Mouse (Mus musculus): Measurements from ENCODE around the gene Slc38a7. TPM values are rescaled to one million over a fixed set of nuclear protein-coding genes. Genes with fewer than 3 reads are reported as not detected.
A peak's percentile ranks its signal among the peaks of the same experiment; 100 is the strongest.

Gene Slc38a7
- polyA plus RNA-seq, 1 experiment, result 25.4 TPM

DNA sequence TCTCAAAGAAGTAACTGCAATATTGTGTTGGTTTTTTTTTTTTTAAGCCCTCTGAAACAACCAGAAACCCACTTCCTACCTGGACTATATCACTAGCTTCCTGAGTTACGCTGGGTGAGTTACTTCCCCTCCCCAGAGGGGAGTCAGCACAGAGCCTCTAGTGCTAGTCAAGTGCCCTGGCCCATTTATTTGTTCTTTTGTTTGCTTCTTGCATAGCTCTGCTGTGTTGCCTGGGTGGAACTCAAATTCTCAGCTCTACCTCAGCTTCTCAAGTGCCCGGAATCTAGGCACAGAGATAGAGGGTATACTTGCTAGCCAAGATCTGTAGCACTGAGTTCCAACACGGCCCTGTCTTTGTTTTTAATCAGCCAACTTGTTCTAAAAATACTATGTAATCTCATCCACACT is 43.2 kb downstream of the Slc38a7 start:
- Histone ChIP-seq H3K27me3 (ENCODE audit: control insufficient read depth, insufficient read depth, low read length) (no peaks in the 10 kb centered on the region), H3K4me1 (ENCODE audit: control insufficient read depth, insufficient read depth, low read length) (peaks cover 4% of the 10 kb centered on the region; the same call in 1 of the 2 replicates), H3K27ac (ENCODE audit: insufficient read depth, low read length) (no peak overlapping the region), H3K4me3 (replicated peaks; ENCODE audit: insufficient read depth, low read depth, low read length) (no peak overlapping the region)
- DNase-seq, result no peak
- WGBS, result 49% methylated on average over 3 of the region's 3 CpGs
- TF ChIP-seq POLR2A (IDR thresholded peaks at IDR 0.05; ENCODE audit: borderline replicate concordance, insufficient read depth, low read length) (no peak), CTCF (IDR thresholded peaks at IDR 0.05; ENCODE audit: borderline replicate concordance, insufficient read depth, low read depth, low read length) (no peak)

GRCm38 (mm10) chr8:95809116-95809515 is 44.2 kb downstream of the Slc38a7 start:
- Histone ChIP-seq H3K4me1 (ENCODE audit: control insufficient read depth, insufficient read depth, low read length) (peaks cover 4% of the 10 kb centered on the region; the same call in 1 of the 2 replicates), H3K27me3 (ENCODE audit: control insufficient read depth, insufficient read depth, low read length) (no peaks in the 10 kb centered on the region), H3K4me3 (replicated peaks; ENCODE audit: insufficient read depth, low read depth, low read length) (no peak overlapping the region), H3K27ac (ENCODE audit: insufficient read depth, low read length) (no peak overlapping the region)
- no peak for DNase-seq
- TF ChIP-seq CTCF (IDR thresholded peaks at IDR 0.05; ENCODE audit: borderline replicate concordance, insufficient read depth, low read depth, low read length) (no peak), POLR2A (IDR thresholded peaks at IDR 0.05; ENCODE audit: borderline replicate concordance, insufficient read depth, low read length) (no peak)
- 84% methylated on average over 5 of the region's 5 CpGs for WGBS

DNA sequence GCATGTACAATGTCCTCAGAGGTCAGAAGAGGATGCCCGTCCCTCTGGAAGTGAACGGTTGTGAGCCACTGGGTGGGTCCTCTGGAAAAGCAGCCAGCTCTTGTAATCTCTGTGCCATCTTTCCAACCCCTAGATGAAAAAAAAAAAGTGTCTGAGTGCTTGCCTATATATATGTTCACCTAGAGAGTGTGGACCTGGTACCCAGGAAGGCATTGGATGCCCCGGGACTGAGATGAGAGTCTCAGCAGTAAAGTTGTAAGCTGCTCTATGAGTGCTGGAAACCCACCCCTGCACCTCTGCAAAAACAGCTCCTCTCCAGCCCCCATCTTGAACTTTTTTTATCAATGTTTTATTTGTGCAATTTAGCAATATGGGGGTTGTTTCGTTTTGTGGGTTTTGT is 44.7 kb downstream of the Slc38a7 start:
- Histone ChIP-seq H3K4me3 (replicated peaks; ENCODE audit: insufficient read depth, low read depth, low read length) (no peak overlapping the region), H3K4me1 (ENCODE audit: control insufficient read depth, insufficient read depth, low read length) (peaks cover 4% of the 10 kb centered on the region; the same call in 1 of the 2 replicates), H3K27ac (ENCODE audit: insufficient read depth, low read length) (no peak overlapping the region), H3K27me3 (ENCODE audit: control insufficient read depth, insufficient read depth, low read length) (no peaks in the 10 kb centered on the region)
- TF ChIP-seq POLR2A (IDR thresholded peaks at IDR 0.05; ENCODE audit: borderline replicate concordance, insufficient read depth, low read length) (no peak), CTCF (IDR thresholded peaks at IDR 0.05; ENCODE audit: borderline replicate concordance, insufficient read depth, low read depth, low read length) (no peak)
- peak in 1 of 2 experiments; percentile 20 for DNase-seq
- 85% methylated on average over 4 of the region's 4 CpGs for WGBS

- peaks cover 4% of the 10 kb centered on the region; the same call in 1 of the 2 replicates for H3K4me1 ChIP-seq (ENCODE audit: control insufficient read depth, insufficient read depth, low read length)
- H3K4me3 ChIP-seq (replicated peaks; ENCODE audit: insufficient read depth, low read depth, low read length), result peak overlapping the region; percentile 77
- under 1% methylated on average over 20 of the region's 20 CpGs for WGBS
- TF ChIP-seq POLR2A (IDR thresholded peaks at IDR 0.05; ENCODE audit: borderline replicate concordance, insufficient read depth, low read length) (peak; percentile 66; the same call in 1 of the 2 replicates), CTCF (IDR thresholded peaks at IDR 0.05; ENCODE audit: borderline replicate concordance, insufficient read depth, low read depth, low read length) (no peak)
- H3K27ac ChIP-seq (ENCODE audit: insufficient read depth, low read length), result peak overlapping the region; percentile 74
- no peaks in the 10 kb centered on the region for H3K27me3 ChIP-seq (ENCODE audit: control insufficient read depth, insufficient read depth, low read length)
- DNase-seq, result peak; percentile 90 to 94
Observed at GRCm38 (mm10) chr8:95807861-95808260, 45.5 kb downstream of the Slc38a7 start.

DNA sequence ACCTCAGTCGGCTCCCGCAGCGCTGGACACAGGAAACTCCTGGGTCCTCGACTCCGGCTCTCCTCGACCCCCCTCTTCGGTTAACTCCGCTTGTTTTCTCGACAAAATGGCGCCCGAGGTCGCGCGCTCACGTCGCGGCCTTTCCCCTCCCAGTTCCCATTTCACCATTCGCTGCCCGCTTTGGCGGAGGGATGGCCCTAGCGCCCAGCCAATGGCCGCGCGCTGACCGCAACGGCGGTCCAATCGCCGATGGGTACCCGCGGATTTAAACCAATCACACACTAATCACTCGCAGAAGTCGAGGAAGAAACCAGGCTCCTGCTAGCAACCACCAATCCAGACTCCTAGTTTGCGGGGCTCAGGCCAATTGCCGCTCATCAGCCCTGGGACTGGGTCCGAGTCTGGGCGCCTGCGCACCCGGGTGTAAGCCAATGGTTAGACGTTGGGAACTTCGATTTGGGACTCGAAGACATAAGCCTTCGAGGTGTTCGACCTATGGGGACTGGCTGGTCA is 46.0 kb downstream of the Slc38a7 start, which contains the start of gene Cnot1:
Gene Cnot1, minus strand, starts transcription at position 134 of the 513 bp plus-strand sequence.
- no peaks in the 10 kb centered on the region for H3K27me3 ChIP-seq (ENCODE audit: control insufficient read depth, insufficient read depth, low read length)
- peak; percentile 97 to 99 for DNase-seq
- peak within 1 kb of the TSS; percentile 87 for H3K4me3 ChIP-seq (replicated peaks; ENCODE audit: insufficient read depth, low read depth, low read length)
- WGBS, result under 1% methylated on average over 44 of the region's 44 CpGs
- TF ChIP-seq POLR2A (IDR thresholded peaks at IDR 0.05; ENCODE audit: borderline replicate concordance, insufficient read depth, low read length), result no peak
- TF ChIP-seq CTCF (IDR thresholded peaks at IDR 0.05; ENCODE audit: borderline replicate concordance, insufficient read depth, low read depth, low read length), result no peak
- H3K4me1 ChIP-seq (ENCODE audit: control insufficient read depth, insufficient read depth, low read length), result peaks cover 4% of the 10 kb centered on the region; the same call in 1 of the 2 replicates
- peak within 1 kb of the TSS; percentile 74 for H3K27ac ChIP-seq (ENCODE audit: insufficient read depth, low read length)

DNA sequence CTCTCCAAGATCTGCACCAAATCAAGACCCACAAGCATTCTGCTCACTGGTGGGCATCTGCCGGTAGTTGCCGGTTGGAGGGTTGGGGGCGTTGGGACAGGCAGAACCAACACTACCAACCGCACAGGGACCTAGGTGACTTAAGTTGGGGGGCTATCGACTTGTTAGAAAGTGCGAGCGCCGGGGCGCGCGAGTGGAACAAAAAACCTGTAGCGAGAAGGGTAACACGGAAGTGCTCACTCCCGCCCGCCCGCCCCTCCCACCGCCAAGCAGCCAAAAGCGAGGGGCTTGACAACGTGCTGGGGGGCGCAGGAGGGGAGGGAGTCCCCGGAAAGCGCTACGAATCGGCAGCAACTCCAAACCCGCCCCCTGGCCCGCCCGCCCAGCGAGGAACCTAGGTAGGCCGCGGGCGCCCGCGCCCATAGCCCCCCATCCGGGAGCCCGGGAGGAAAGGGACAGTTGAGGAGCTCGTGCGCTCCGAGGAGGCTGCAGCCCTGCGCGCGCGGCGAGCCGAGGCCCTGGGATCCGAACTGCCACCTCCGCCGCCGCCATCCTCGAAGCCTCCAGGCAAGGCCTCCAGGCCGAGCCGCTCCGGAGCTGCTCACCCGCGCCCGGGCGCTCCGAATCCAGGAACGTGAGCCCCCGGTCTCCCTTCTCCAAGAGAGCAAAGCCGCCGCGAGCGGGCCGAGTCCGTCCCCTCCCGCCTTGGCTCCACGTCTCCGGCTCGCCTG is 46.7 kb downstream of the Slc38a7 start:
- no peaks in the 10 kb centered on the region for H3K27me3 ChIP-seq (ENCODE audit: control insufficient read depth, insufficient read depth, low read length)
- H3K4me1 ChIP-seq (ENCODE audit: control insufficient read depth, insufficient read depth, low read length), result peaks cover 7% of the 10 kb centered on the region; the same call in 1 of the 2 replicates
- H3K4me3 ChIP-seq (replicated peaks; ENCODE audit: insufficient read depth, low read depth, low read length), result peak overlapping the region; percentile 87
- DNase-seq, result peak; percentile 23 to 24
- WGBS, result under 1% methylated on average over 68 of the region's 69 CpGs
- TF ChIP-seq CTCF (IDR thresholded peaks at IDR 0.05; ENCODE audit: borderline replicate concordance, insufficient read depth, low read depth, low read length), result no peak
- H3K27ac ChIP-seq (ENCODE audit: insufficient read depth, low read length), result peak overlapping the region; percentile 39

- Histone ChIP-seq H3K4me3 (replicated peaks; ENCODE audit: insufficient read depth, low read depth, low read length) (no peak overlapping the region), H3K4me1 (ENCODE audit: control insufficient read depth, insufficient read depth, low read length) (peaks cover 9% of the 10 kb centered on the region; the same call in 1 of the 2 replicates)
Observed at GRCm38 (mm10) chr8:95805482-95805881, 47.9 kb downstream of the Slc38a7 start.

DNA sequence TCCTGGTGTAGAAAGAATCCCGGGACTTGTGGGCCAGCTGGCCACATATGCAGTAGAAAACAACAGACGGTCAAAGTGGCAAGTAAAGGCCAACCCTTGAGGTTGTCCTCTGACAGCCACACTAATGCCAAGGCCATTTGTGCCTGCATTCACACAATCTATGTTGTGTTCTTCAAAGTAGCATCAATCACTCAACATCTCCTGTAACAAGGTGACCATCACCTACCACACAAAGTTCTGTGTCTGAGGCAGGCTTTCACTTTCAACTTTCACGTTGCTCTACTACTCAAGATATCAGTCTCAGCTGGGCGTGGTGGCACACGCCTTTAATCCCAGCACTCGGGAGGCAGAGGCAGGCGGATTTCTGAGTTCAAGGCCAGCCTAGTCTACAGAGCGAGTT is 51.1 kb downstream of the Slc38a7 start:
- 67% methylated on average over 8 of the region's 8 CpGs for WGBS
- TF ChIP-seq CTCF (IDR thresholded peaks at IDR 0.05; ENCODE audit: borderline replicate concordance, insufficient read depth, low read depth, low read length) (no peak), POLR2A (IDR thresholded peaks at IDR 0.05; ENCODE audit: borderline replicate concordance, insufficient read depth, low read length) (no peak)
- H3K27ac ChIP-seq (ENCODE audit: insufficient read depth, low read length), result no peak overlapping the region
- peaks cover 15% of the 10 kb centered on the region; the same call in 1 of the 2 replicates for H3K4me1 ChIP-seq (ENCODE audit: control insufficient read depth, insufficient read depth, low read length)
- no peak for DNase-seq
- no peaks in the 10 kb centered on the region for H3K27me3 ChIP-seq (ENCODE audit: control insufficient read depth, insufficient read depth, low read length)
- no peak overlapping the region for H3K4me3 ChIP-seq (replicated peaks; ENCODE audit: insufficient read depth, low read depth, low read length)

More at GRCm38 (mm10) chr8:95805482-95805881, 47.9 kb downstream of the Slc38a7 start:
- Histone ChIP-seq H3K27me3 (ENCODE audit: control insufficient read depth, insufficient read depth, low read length) (no peaks in the 10 kb centered on the region), H3K27ac (ENCODE audit: insufficient read depth, low read length) (no peak overlapping the region)
- DNase-seq, result no peak
- TF ChIP-seq POLR2A (IDR thresholded peaks at IDR 0.05; ENCODE audit: borderline replicate concordance, insufficient read depth, low read length) (no peak), CTCF (IDR thresholded peaks at IDR 0.05; ENCODE audit: borderline replicate concordance, insufficient read depth, low read depth, low read length) (no peak)
- WGBS, result 44% methylated on average over 2 of the region's 2 CpGs

Data from cerebellum, adult 2 months (tissue).